Mouse (Mus musculus): ENCODE measurements around the gene Hint2. TPM values are rescaled to one million over a fixed set of nuclear protein-coding genes. Genes with fewer than 3 reads are reported as not detected.

Gene Hint2
- polyA plus RNA-seq (2016; fragmentation: Nextera tagmentation; extraction: Ambion mirVana), result 72.7 and 78.3 TPM in 2 replicates

DNA sequence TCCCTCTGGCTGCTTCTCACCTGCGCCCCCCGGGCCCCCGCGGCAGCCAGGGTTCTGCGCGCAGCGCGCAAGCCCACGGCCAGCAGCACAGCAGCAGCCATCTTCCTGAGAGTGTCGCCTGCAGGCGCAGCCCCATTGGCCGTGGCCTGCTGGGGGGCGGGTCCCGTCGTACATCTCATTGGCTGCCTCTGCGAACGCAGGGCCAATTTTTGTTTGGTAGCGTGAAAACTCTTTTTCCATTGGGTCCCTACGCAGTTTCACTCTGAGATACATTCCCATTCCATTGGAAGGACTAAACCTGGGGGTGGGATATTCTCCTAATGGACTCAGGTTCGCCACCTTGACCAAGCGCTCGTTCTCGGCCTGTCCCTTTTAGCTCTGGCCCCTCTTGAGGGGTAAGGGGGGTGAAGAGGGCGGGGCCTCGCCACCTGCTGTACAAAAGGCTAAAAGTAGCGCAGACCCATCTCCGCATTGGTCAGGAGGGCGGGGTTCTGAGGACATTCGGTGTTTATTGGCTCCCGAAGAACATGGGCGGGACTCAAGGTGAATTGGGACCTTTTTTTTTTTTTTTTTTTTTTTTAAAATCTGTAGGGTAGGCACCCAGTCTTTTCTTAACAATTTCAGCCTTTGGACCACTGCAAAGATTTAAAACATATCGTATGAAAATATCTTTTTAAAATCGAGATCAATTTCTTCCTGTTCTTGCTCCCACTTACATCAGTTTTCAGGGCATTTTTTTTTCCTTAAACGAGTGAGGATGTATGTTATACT lies at the start of gene Hint2:
Hint2 (minus strand) TSS at position 128 of the 771 bp plus-strand sequence.
- 1% methylated on average over 34 of the region's 34 CpGs for WGBS
- ATAC-seq (ENCODE audit: low FRiP score), result peak; percentile 97

DNA sequence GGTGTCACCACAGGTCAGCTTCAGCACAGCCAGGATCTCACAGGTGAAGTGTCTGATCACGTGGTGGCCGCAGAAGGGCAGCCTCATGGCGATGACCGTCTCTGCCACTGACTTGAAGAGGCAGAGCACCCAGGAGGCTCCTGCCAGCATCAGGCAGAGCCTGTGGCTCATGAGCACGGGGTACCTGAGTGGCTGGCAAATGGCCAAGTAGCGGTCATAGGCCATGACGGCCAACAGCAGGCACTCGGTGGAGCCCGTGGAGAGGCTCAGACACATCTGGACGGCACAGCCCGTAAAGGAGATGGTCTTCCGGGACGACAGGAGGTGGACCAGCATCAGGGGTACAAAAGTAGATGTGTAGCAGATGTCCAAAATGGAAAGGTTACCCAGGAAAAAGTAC lies 49.7 kb upstream of the Hint2 start:
- WGBS, result 85% methylated on average over 13 of the region's 13 CpGs
- Histone ChIP-seq H3K36me3 (no peaks in the 10 kb centered on the region), H3K9ac (no peak overlapping the region), H3K27ac (no peak overlapping the region), H3K4me1 (no peaks in the 10 kb centered on the region), H3K4me3 (no peak overlapping the region), H3K4me2 (replicated peaks) (no peak overlapping the region), H3K9me3 (replicated peaks) (no peaks in the 10 kb centered on the region), H3K27me3 (no peaks in the 10 kb centered on the region)
- no peak for ATAC-seq (ENCODE audit: low FRiP score)

More for the DNA sequence above, at the start of gene Hint2:
- peak within 1 kb of the TSS; percentile 94 for H3K27ac ChIP-seq
- peaks cover 5% of the 10 kb centered on the region; the same call in 1 of the 2 replicates for H3K36me3 ChIP-seq
- no peaks in the 10 kb centered on the region for H3K9me3 ChIP-seq (replicated peaks)
- peaks cover 22% of the 10 kb centered on the region for H3K4me1 ChIP-seq
- H3K4me3 ChIP-seq, result peak within 1 kb of the TSS; percentile 77
- H3K9ac ChIP-seq, result peak within 1 kb of the TSS; percentile 89
- H3K4me2 ChIP-seq (replicated peaks), result peak within 1 kb of the TSS; percentile 62
- peaks cover 7% of the 10 kb centered on the region; the same call in 1 of the 2 replicates for H3K27me3 ChIP-seq

- 81% methylated on average over 8 of the region's 8 CpGs for WGBS
- Histone ChIP-seq H3K4me2 (replicated peaks) (no peak overlapping the region), H3K9ac (no peak overlapping the region), H3K36me3 (no peaks in the 10 kb centered on the region), H3K27ac (no peak overlapping the region), H3K4me1 (no peaks in the 10 kb centered on the region), H3K9me3 (replicated peaks) (no peaks in the 10 kb centered on the region), H3K27me3 (no peaks in the 10 kb centered on the region), H3K4me3 (no peak overlapping the region)
- no peak for ATAC-seq (ENCODE audit: low FRiP score)
Observed at GRCm38 (mm10) chr4:43703851-43704250, 47.6 kb upstream of the Hint2 start.

DNA sequence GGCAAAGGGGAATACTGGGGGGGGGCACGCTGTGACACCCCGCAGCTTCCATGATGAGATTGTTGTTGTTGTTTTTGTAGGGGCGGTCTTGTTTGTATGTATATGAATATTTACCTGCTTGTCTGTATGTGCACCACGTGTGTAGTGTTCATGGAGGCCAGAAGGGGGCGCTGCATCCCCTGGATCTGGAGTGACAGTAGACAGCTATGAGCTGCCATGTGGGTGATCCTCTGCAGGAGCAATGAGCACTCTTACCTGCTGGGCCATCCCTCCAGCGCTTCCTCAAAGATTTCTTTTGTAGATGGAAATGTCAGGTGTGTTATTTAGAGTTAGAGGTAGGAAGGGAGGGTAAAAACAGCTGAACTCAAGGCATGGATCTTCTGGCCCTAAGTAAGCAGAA lies 47.2 kb upstream of the Hint2 start:
- Histone ChIP-seq H3K9me3 (replicated peaks) (no peaks in the 10 kb centered on the region), H3K27me3 (no peaks in the 10 kb centered on the region), H3K27ac (no peak overlapping the region), H3K4me1 (no peaks in the 10 kb centered on the region), H3K4me3 (no peak overlapping the region), H3K4me2 (replicated peaks) (no peak overlapping the region), H3K36me3 (no peaks in the 10 kb centered on the region), H3K9ac (no peak overlapping the region)
- ATAC-seq (ENCODE audit: low FRiP score), result no peak
- 77% methylated on average over 6 of the region's 6 CpGs for WGBS

GRCm38 (mm10) chr4:43700707-43701106 lies 44.4 kb upstream of the Hint2 start, which contains the start of gene Olfr70:
Gene Olfr70, minus strand, starts transcription at chr4:43700807.
- ATAC-seq (ENCODE audit: low FRiP score), result no peak
- no peaks in the 10 kb centered on the region for H3K36me3 ChIP-seq
- H3K9ac ChIP-seq, result no peak within 1 kb of the TSS
- no peak within 1 kb of the TSS for H3K4me3 ChIP-seq
- no peak within 1 kb of the TSS for H3K27ac ChIP-seq
- H3K4me2 ChIP-seq (replicated peaks), result no peak within 1 kb of the TSS
- no peaks in the 10 kb centered on the region for H3K9me3 ChIP-seq (replicated peaks)
- no peaks in the 10 kb centered on the region for H3K4me1 ChIP-seq
- H3K27me3 ChIP-seq, result no peaks in the 10 kb centered on the region
- WGBS, result 94% methylated on average over 6 of the region's 6 CpGs

DNA sequence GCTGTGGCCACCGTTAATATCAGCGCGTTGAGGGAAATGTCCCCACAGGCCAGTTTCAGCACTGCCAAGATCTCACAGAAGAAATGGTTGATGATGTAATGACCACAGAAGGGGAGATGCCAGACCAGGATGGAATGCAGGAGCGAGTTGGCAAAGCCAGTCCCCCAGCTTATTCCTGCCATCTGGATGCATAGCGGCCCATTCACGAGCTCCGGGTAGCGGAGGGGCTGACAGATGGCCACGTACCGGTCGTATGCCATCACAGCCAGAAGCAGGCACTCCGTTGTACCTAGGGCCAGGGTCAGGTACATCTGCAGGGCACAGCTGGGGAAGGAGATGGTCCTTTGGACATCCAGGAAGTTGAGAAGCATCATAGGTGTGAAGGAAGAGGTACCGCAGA lies 40.3 kb upstream of the Hint2 start:
- no peak overlapping the region for H3K9ac ChIP-seq
- H3K9me3 ChIP-seq (replicated peaks), result no peaks in the 10 kb centered on the region
- H3K27ac ChIP-seq, result no peak overlapping the region
- no peaks in the 10 kb centered on the region for H3K27me3 ChIP-seq
- ATAC-seq (ENCODE audit: low FRiP score), result no peak
- 88% methylated on average over 13 of the region's 13 CpGs for WGBS
- peaks cover 2% of the 10 kb centered on the region; the same call in 1 of the 2 replicates for H3K36me3 ChIP-seq
- H3K4me2 ChIP-seq (replicated peaks), result no peak overlapping the region
- H3K4me1 ChIP-seq, result no peaks in the 10 kb centered on the region
- H3K4me3 ChIP-seq, result no peak overlapping the region

DNA sequence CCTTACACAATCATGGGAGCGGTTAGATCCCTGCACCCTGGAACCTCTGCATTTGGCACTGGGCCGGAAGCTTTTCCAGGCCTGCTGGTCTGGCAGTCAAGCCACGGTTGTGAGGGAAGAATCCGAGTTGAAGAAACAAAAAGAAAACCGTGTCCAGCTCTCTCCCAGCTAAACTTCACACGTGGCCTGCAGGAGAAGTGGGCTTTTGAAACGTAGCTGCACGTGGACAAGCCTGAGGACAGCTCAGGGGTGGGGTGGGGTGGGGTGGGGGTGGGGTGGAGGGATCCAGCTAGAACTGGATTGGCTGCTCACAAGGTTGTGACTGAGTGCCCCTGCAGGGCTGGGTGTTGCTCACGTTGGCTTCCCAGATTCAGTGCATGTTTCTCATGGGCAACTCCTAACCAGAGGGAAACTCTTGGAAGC lies 39.0 kb upstream of the Hint2 start:
- Histone ChIP-seq H3K4me1 (no peaks in the 10 kb centered on the region), H3K9me3 (replicated peaks) (no peaks in the 10 kb centered on the region), H3K27me3 (no peaks in the 10 kb centered on the region), H3K27ac (no peak overlapping the region), H3K36me3 (peaks cover 7% of the 10 kb centered on the region), H3K9ac (no peak overlapping the region), H3K4me2 (replicated peaks) (no peak overlapping the region), H3K4me3 (no peak overlapping the region)
- no peak for ATAC-seq (ENCODE audit: low FRiP score)
- 33% methylated on average over 9 of the region's 9 CpGs for WGBS

DNA sequence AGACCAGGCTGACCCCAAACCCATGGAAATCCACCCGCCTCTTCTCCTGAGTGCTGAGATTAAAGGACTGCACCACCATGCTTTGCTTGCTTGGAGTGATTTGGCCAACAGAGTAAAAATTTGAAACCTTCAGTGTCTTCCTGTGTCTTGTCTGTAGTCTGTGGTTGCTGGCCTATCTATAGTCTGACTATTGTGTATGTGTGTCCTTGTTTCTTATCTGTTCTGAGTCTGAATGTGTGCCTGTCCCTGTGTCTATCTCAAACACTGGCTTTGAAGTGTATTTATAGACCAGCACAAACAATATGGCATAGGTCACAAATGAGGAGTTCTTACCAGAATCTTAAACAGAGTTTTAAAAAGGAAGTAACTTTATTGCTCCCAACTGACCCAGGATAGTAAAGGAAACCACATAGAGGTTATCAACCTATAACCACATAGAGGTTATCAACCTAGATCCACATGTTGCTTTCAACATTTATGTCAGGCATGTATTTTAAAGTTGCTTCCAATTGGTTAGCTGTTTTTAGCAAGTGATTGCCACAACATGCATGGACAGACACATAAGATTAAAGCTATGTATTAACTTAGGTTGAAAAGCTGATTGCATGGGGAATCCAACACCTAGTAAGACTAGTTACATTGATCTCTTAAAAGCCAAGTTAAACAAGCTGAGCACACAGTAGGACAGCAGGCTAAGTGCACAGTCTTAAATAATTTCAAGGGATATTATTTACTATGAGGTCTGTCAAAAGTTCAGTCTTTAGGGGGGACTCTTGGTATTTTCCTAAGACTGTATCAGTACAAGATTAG lies 38.4 kb upstream of the Hint2 start:
- no peak for ATAC-seq (ENCODE audit: low FRiP score)
- Histone ChIP-seq H3K27me3 (no peaks in the 10 kb centered on the region), H3K36me3 (peaks cover 13% of the 10 kb centered on the region), H3K27ac (no peak overlapping the region), H3K9ac (no peak overlapping the region), H3K4me3 (no peak overlapping the region), H3K4me1 (no peaks in the 10 kb centered on the region), H3K9me3 (replicated peaks) (no peaks in the 10 kb centered on the region), H3K4me2 (replicated peaks) (no peak overlapping the region)
- WGBS, result 97% methylated on average over 1 of the region's 1 CpGs

DNA sequence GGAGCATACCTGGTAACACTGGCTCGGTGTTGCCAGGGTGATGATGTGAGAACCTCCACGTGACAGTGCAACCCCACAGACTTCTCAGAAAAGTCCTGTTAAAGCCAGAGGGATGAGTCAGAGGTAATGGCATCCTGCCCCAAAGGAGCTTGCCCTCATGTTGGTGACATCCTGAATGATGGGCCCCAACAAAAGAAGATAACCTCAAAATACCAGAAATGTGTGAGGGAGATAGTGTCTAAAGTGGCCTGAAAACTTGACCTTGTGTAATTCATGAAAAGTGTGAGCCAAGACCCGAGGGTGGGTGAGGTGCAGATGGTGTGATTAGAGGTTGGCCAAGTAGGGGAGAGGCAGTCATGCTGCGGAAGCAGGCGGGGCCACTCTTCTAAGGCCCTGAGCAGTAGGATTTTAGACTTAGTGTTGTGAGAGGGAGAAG lies 37.6 kb upstream of the Hint2 start:
- 81% methylated on average over 5 of the region's 5 CpGs for WGBS
- ATAC-seq (ENCODE audit: low FRiP score), result no peak
- H3K36me3 ChIP-seq, result peaks cover 20% of the 10 kb centered on the region
- H3K4me1 ChIP-seq, result no peaks in the 10 kb centered on the region
- no peaks in the 10 kb centered on the region for H3K9me3 ChIP-seq (replicated peaks)
- no peak overlapping the region for H3K9ac ChIP-seq
- H3K4me3 ChIP-seq, result no peak overlapping the region
- H3K27me3 ChIP-seq, result no peaks in the 10 kb centered on the region
- no peak overlapping the region for H3K4me2 ChIP-seq (replicated peaks)
- H3K27ac ChIP-seq, result no peak overlapping the region

- Histone ChIP-seq H3K27ac (no peak overlapping the region), H3K27me3 (no peaks in the 10 kb centered on the region), H3K4me1 (no peaks in the 10 kb centered on the region), H3K4me2 (replicated peaks) (no peak overlapping the region), H3K4me3 (no peak overlapping the region), H3K9me3 (replicated peaks) (no peaks in the 10 kb centered on the region), H3K36me3 (peaks cover 38% of the 10 kb centered on the region), H3K9ac (no peak overlapping the region)
- no peak for ATAC-seq (ENCODE audit: low FRiP score)
- WGBS, result 84% methylated on average over 5 of the region's 5 CpGs
Observed at GRCm38 (mm10) chr4:43691026-43691425, 34.8 kb upstream of the Hint2 start.

DNA sequence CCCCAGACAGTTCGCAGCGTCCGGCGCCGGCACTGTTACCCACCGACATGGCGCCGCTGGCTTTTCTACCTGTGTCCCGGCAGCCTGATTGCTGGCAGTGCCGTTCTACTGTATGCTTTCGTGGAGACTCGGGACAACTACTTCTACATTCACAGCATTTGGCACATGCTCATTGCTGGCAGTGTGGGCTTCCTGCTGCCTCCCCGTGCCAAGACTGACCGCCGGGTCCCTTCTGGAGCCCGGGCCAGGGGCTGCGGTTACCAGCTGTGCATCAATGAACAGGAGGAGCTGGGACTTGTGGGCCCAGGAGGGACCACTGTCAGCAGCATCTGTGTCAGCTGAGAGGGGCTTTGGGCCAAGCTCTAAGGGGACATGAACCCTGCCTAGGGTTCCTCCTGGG lies 33.8 kb upstream of the Hint2 start:
- Histone ChIP-seq H3K9me3 (replicated peaks) (no peaks in the 10 kb centered on the region), H3K4me1 (no peaks in the 10 kb centered on the region), H3K4me2 (replicated peaks) (no peak overlapping the region), H3K27me3 (no peaks in the 10 kb centered on the region), H3K36me3 (peaks cover 48% of the 10 kb centered on the region), H3K9ac (no peak overlapping the region), H3K27ac (no peak overlapping the region), H3K4me3 (no peak overlapping the region)
- 95% methylated on average over 17 of the region's 17 CpGs for WGBS
- no peak for ATAC-seq (ENCODE audit: low FRiP score)

- 88% methylated on average over 7 of the region's 7 CpGs for WGBS
- Histone ChIP-seq H3K27ac (no peak overlapping the region), H3K4me2 (replicated peaks) (no peak overlapping the region), H3K9me3 (replicated peaks) (no peaks in the 10 kb centered on the region), H3K4me1 (no peaks in the 10 kb centered on the region), H3K36me3 (peaks cover 90% of the 10 kb centered on the region), H3K9ac (no peak overlapping the region), H3K27me3 (no peaks in the 10 kb centered on the region), H3K4me3 (no peak overlapping the region)
- no peak for ATAC-seq (ENCODE audit: low FRiP score)
Observed at GRCm38 (mm10) chr4:43679416-43680043, 23.3 kb upstream of the Hint2 start.

Measured in hindbrain, embryonic 12.5 days (tissue).